Mouse (Mus musculus) skeletal muscle tissue, adult 2 months (tissue): ENCODE data around the gene Gpr61.

Source experiments
- DNase-seq: peaks from one replicate; pipeline ENCODE4 v3.0.0-alpha.2; 2012; ENCODE audit warnings: low read depth, low spot score

Gene Gpr61

DNA sequence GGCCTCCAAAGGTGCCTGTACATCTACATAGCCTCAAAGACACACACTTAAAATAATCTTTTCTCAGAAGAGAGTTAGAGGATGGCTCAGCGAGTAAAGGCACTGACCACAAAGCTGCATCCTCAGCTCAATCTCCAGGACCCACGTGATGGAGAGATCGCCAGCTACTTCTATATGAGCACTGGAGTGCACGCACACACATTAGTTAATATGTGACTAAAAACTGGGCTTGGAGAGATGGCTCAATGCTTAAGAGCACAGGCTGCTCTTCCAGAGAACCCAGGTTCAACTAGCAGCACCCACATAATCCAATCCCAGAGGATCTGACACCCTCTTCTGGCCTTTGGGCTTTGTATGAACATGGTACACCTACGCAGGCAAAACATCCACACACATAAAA, 23.5 kb downstream of the Gpr61 start:
- DNase-seq = no peak

DNA sequence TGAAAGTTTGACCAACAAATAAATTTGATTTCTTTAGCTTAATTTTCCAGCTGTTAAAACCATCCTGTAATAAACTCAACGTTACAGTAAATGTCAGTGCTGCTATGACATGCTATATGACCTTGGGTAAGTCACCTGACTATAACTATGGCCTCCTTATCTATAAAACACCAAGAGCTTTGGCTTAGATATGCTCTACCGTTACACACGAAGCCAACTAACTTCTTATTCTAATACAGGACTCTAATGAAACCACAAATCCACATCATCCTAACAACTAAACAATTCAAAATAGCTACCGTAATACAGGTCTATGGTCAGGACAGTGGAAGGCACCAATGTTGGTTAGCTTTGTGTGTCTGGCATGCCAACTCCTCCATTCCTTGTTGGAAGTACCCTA, 24.9 kb downstream of the Gpr61 start:
- DNase-seq = no peak

DNA sequence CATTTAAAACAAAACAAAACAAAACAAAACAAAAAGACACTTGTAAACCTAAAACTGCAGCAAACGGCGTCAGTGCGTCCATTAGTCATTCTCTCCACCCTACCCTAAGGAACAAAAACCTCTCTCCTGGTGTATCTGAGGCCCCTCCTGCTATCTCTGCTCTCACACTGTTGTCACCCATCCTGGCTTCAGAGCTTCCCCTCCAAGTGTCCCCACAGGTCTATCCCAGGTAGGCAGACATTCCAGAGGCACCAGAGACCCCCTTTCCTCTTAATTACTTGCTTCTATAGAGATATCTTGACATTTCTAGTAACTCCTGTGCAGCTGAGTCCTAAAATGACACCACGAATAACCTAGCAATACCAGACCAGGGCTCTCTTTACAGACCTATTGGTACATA, 25.3 kb downstream of the Gpr61 start:
- DNase-seq = no peak

DNA sequence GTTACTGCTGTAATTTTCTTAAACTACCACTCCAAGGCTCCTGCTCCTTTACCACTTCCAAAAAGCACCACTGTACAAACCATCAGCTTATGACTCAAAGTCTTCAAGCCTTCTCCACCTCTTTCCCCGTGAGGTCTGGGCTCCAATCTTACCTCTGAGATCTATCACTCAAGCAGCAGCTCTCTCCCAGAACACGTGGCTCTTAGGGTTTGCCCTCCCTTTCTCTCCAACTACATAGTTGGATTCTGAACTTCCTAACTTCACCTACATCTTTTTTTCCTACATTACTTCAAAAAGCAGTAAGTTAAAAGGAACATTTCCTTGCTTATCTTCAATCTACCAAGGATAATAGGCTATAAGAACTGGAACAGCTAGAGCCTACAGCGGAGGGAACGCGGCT, 26.2 kb downstream of the Gpr61 start:
- no peak for DNase-seq

DNA sequence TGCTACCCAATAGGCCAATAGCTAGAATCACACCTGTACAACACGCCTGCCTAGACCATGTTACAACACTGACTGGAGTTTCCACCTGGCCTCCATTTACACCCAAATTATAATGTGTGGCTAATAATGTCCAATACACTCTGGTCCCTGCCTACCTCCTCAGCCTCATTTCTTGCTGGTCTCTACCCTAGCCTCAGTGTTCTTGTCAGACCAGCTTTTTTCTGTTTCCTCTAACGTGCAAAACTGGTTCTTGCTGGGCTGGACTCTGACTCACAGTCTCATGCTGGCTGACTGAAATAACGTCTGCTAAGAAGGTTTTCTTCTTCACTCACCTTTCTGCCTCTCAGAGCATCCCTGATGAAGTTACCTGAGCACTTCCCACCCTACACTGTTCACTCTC, 28.4 kb downstream of the Gpr61 start:
- DNase-seq = no peak

- DNase-seq = no peak
Measured at GRCm38 (mm10) chr3:108124131-108124530, 30.6 kb downstream of the Gpr61 start.

DNA sequence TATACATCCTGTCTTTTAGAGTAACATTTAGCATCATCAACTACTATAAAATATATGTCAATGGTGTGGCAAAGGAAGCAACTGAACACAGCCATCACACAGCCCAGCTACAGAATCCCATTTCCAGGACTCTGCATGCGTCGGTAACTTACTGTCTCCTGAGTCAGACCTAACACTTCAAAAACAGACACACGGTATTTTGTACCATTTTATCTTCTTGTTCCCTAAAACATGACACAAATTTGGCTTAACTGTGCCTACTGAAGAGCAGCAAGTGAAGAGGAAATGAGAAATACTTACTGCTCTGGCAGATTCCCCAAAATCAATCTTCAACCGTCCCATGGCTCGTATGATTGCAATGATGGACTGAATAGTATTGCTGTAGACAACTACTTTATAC, 31.4 kb downstream of the Gpr61 start:
- no peak for DNase-seq

GRCm38 (mm10) chr3:108121101-108121500, 33.6 kb downstream of the Gpr61 start:
- DNase-seq = no peak

- DNase-seq = no peak
Measured at GRCm38 (mm10) chr3:108117465-108117864, 37.2 kb downstream of the Gpr61 start.

GRCm38 (mm10) chr3:108113591-108114289, 40.9 kb downstream of the Gpr61 start:
- DNase-seq = peak; percentile 16

GRCm38 (mm10) chr3:108112666-108113065, 42.0 kb downstream of the Gpr61 start:
- DNase-seq = no peak

DNA sequence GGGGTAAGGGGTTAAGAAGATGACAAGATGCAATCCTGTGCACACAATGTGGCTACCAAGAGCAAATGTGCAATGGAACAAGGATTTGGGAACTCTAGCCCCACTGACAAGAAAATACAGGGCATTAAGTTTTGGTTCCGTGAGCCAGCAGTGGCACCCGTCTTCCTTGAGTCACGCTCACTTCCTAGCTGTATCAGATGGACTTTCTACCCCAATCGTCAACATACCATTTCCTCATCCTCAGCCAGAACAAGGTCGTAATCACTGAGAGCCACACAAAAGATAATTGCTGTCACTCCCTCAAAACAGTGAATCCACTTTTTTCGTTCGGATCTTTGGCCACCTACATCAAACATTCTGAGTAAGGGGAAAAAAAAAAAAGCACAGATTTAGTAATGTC, 42.4 kb downstream of the Gpr61 start:
- DNase-seq = no peak

DNA sequence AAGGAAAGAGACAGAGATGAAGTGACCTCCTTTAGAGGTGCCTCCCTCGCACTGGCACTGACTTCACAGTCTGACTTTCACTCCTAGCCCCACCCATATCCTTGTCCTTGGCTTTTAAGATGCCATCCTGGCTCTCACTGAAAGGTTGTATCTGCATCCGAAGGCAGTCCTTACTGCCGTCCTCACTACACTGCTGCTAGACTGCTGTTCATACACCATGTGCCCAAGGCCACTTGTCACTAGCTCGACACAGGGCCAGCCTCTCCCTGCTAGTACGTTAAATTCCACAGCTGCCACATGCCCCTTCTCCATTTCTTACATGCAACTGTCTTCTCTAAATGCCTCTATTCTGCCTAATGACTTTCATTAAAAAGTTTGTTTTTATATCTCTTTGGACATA, 43.4 kb downstream of the Gpr61 start:
- no peak for DNase-seq

DNA sequence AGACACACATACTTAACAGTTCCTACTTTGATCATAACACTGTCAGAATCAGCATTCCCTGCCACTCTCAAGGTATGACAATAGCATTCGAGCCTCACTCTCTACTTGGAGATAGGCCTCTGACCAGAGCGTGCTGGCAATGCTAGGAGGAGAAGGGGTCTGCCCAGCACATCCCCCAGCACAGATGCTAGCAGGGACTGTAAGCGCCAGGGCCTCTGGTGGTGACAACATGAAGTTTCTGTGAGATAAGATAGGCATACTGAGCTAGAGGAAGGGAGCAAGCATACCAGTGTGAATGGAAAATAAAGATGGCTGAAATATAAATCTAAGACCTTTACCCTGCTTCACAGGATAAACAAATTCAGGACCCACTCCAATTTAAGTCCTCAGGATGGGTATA, 49.4 kb downstream of the Gpr61 start:
- DNase-seq = no peak

DNA sequence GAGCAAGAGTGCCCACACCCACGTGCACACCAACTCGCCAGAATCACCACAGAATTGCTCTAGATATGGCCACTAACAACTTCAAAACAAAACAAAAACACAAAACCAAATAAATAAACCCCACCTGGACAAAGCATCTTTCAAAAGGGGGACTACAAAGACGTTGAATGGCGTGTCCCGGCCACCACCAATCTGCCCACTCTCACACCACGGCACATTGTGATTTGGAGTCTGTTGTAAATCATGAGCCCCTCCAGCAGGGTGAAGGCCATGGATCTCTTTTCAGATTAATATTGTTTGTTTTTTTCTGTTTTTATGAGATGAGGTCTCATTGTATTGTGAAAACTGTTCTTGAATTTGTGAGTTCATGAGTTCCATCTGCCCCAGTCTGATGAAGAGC, 52.6 kb downstream of the Gpr61 start:
- no peak for DNase-seq

- DNase-seq = no peak
Measured at GRCm38 (mm10) chr3:108101594-108101993, 53.1 kb downstream of the Gpr61 start.
